Mouse (Mus musculus) ovary, postnatal 14 days (tissue): ENCODE results near the gene Hoxc5.

ENCODE experiments used
- DNase-seq: peaks from one replicate; pipeline ENCODE4 v3.0.0; 2022; ENCODE audit warnings: low spot score

Hoxc5 gene

GRCm38 (mm10) chr15:103011928-103012486, 44.8 kb downstream of the Hoxc5 start:
- DNase-seq, result no peak

- DNase-seq, result no peak
Measured at GRCm38 (mm10) chr15:103013238-103013984, 46.2 kb downstream of the Hoxc5 start.

GRCm38 (mm10) chr15:103014166-103015008, 47.1 kb downstream of the Hoxc5 start:
- DNase-seq, result no peak

- no peak for DNase-seq
Measured at GRCm38 (mm10) chr15:103015009-103015399, 47.8 kb downstream of the Hoxc5 start.

- no peak for DNase-seq
Measured at GRCm38 (mm10) chr15:103015406-103016166, 48.3 kb downstream of the Hoxc5 start.

GRCm38 (mm10) chr15:103018636-103019035, 51.4 kb downstream of the Hoxc5 start, which contains the start of gene Hoxc4:
Gene Hoxc4 (plus strand): TSS chr15:103018934.
- DNase-seq, result no peak

- DNase-seq, result no peak
Measured at GRCm38 (mm10) chr15:103020899-103021418, 53.7 kb downstream of the Hoxc5 start.

- DNase-seq, result no peak
Measured at GRCm38 (mm10) chr15:103021544-103021943, 54.3 kb downstream of the Hoxc5 start.

- DNase-seq, result no peak
Measured at GRCm38 (mm10) chr15:103024131-103024530, 56.9 kb downstream of the Hoxc5 start.

GRCm38 (mm10) chr15:103027266-103028235, 60.3 kb downstream of the Hoxc5 start:
- DNase-seq, result no peak

GRCm38 (mm10) chr15:103028916-103029512, 61.8 kb downstream of the Hoxc5 start:
- no peak for DNase-seq

- DNase-seq, result no peak
Measured at GRCm38 (mm10) chr15:103030142-103030541, 62.9 kb downstream of the Hoxc5 start.

GRCm38 (mm10) chr15:103032167-103032566, 64.9 kb downstream of the Hoxc5 start:
- no peak for DNase-seq

GRCm38 (mm10) chr15:103032646-103033575, 65.7 kb downstream of the Hoxc5 start:
- no peak for DNase-seq

GRCm38 (mm10) chr15:103034043-103034806, 67.0 kb downstream of the Hoxc5 start:
- no peak for DNase-seq

- no peak for DNase-seq
Measured at GRCm38 (mm10) chr15:103034807-103035547, 67.7 kb downstream of the Hoxc5 start.

GRCm38 (mm10) chr15:103035548-103035881, 68.3 kb downstream of the Hoxc5 start:
- DNase-seq, result no peak

- no peak for DNase-seq
Measured at GRCm38 (mm10) chr15:103037579-103037978, 70.3 kb downstream of the Hoxc5 start.
